Mouse (Mus musculus) Patski (cell line): ENCODE measurements around the gene Gp2. TPM values are rescaled to one million over a fixed set of nuclear protein-coding genes. Genes with fewer than 3 reads are reported as not detected.

ENCODE experiments used
- ATAC-seq: fragments of 100-300 bp; one replicate; pipeline ENCODE4 v1.8.0; 2021
- CTCF ChIA-PET: fragments of 350-600 bp; sonication (Branson Sonifier 250); formaldehyde crosslinking; loops from one replicate; lab custom pipeline; 2022; ENCODE audit warnings: inconsistent platforms; lab: Charles Lee
- POLR2A ChIA-PET: fragments of 350-600 bp; sonication (Branson Sonifier 250); formaldehyde crosslinking; loops from one replicate; lab custom pipeline; 2022; ENCODE audit warnings: antibody characterized with exemption, inconsistent platforms; lab: Charles Lee
- DNase-seq: peaks from one replicate; pipeline ENCODE4 v3.0.0-alpha.2; 2011; ENCODE audit warnings: low read depth, low spot score
- H3K27me3 ChIP-seq: fragments of 371-371 bp; one replicate; pipeline ENCODE4 v1.5.1; 2021
- CTCF ChIP-seq: fragments of 100-300 bp; IDR thresholded peaks from one replicate; pipeline ENCODE4 v1.5.1; 2021
- in situ Hi-C: fragments of 300-500 bp; cut with MboI; formaldehyde crosslinking; loops from 3 replicates; pipeline ENCODE4 v1.11.1; 2018; ENCODE audit warnings: low pct_unique_long_range_greater_than_20kb, mixed read lengths
- polyA plus RNA-seq: library from polyadenylated mRNA; unstranded; gene quantifications from one replicate; pipeline ENCODE4 v1.2.3, GENCODE M21; 2021

The Gp2 gene
- polyA plus RNA-seq, 1 experiment from 2014 or later, result not detected

DNA sequence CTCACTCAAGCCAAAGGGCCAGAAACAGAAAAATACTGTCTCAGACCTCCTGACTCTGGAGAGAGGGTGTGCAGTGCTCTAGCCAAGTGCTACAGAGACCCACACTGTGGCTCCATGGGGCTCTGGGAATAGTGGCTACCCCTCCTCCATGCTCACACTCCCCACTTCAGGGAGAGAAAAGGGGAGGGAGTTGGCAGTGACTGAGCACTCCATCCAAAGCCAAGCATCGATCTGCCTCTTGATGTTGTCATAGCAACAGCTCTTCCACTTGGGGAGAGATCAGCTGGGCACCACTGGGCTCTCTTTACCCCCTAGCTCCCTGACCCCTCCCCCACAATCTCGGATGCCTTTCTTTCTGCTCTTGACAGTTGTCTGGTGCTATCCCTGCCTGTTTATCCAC, 38.4 kb downstream of the Gp2 start:
- CTCF ChIA-PET, result no interaction called here
- no peak for TF ChIP-seq CTCF
- no peak for ATAC-seq
- no peak for DNase-seq
- POLR2A ChIA-PET, result no interaction called here
- no peaks in the 10 kb centered on the region for H3K27me3 ChIP-seq
- in situ Hi-C loops, result no loop called here

DNA sequence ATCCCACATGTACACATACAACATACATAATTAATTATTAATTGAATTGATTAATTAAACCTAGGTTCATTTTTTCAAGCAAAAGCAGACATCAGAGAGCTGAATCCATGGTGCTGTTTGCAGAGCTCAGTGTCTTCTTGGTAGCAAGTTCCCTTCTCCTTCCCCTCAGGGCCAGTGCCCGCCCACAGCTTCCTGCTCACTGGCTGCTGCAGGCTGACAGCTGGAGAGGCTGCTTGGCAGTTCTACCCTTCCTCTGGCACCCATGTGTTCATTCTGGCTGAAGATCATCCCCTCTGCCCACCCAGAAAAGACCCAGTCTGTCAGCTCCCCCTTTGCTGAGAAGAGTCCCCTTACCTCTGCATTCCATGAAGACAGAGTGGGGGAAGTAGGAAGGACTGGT, 40.6 kb downstream of the Gp2 start:
- no peak for TF ChIP-seq CTCF
- in situ Hi-C loops, result no loop called here
- ATAC-seq (no peak), DNase-seq (no peak)
- H3K27me3 ChIP-seq, result no peaks in the 10 kb centered on the region
- POLR2A ChIA-PET, result no interaction called here
- CTCF ChIA-PET, result no interaction called here

DNA sequence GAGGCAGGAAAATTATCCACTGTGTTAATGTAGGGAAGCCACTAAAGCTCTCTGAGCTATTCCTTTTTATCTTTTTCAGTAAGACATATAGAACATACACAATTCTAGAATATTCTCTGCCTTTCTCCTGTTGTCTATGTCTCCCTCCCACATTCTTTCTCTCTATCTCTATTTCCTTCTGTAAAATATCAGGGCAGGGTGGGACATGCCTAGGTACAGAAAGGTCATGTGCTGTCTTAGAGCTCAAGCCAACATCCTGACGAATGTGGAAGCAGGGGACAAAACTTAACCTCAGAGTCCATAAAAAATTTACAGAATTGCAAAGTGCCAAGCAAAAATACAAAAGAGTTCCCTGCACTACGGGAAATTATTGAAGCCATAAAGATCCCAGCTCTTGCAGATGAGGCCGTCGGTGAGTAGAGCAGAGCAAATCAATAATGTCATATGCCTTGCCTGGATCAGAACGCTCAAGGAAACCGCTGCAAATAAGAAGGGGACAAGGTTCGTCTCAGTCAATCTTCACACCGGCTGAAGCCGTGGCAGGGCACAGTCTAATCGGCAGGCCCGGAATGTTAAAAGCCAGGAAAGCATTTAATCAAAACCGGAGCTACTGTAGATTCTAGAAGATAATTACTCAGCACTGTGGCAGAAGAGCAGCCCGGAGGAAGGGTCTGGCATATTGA, 64.9 kb downstream of the Gp2 start:
- POLR2A ChIA-PET, result no interaction called here
- CTCF ChIA-PET, result no interaction called here
- no peak for TF ChIP-seq CTCF
- H3K27me3 ChIP-seq, result no peaks in the 10 kb centered on the region
- in situ Hi-C loops, result no loop called here
- ATAC-seq (no peak), DNase-seq (no peak)

Other genes with a start within 250 kb of the Gp2 start
- not detected for gene Umod, start 20.0 kb upstream of the Gp2 start, polyA plus RNA-seq
- gene Acsm5, start 60.2 kb upstream of the Gp2 start, polyA plus RNA-seq, result 0.17 TPM
- gene Pdilt, start 64.2 kb upstream of the Gp2 start, polyA plus RNA-seq, result not detected
- 0.39 TPM for gene Acsm2, start 95.1 kb upstream of the Gp2 start, polyA plus RNA-seq
- gene Acsm1, start 147.7 kb upstream of the Gp2 start, polyA plus RNA-seq, result not detected
- gene Acsm4, start 230.7 kb upstream of the Gp2 start, polyA plus RNA-seq, result not detected